Mouse (Mus musculus): ENCODE measurements at regions not wholly inside any gene's neighbourhood (a gene's known extent, or its start where the extent isn't known, plus 50 kb on each side); places are given as distances from the start of the nearest gene placed in this dataset.

- no peak for DNase-seq (ENCODE audit: low spot score in 2 of 2)
These were observed 1732.6 kb upstream of the Gm6569 start for GRCm38 (mm10) chr15:72101730-72102129.

- DNase-seq (ENCODE audit: low spot score in 2 of 2), result no peak
These were observed 1728.4 kb upstream of the Gm6569 start for GRCm38 (mm10) chr15:72105830-72106413.

- no peak for DNase-seq (ENCODE audit: low spot score in 2 of 2)
These were observed 1723.8 kb upstream of the Gm6569 start for GRCm38 (mm10) chr15:72110520-72110919.

- DNase-seq (ENCODE audit: low spot score in 2 of 2), result no peak
These were observed 1717.6 kb upstream of the Gm6569 start for GRCm38 (mm10) chr15:72116772-72117171.

GRCm38 (mm10) chr15:72134226-72134625 is 1700.1 kb upstream of the Gm6569 start:
- no peak for DNase-seq (ENCODE audit: low spot score in 2 of 2)

GRCm38 (mm10) chr15:72135992-72136617 is 1698.3 kb upstream of the Gm6569 start:
- no peak for DNase-seq (ENCODE audit: low spot score in 2 of 2)

- DNase-seq (ENCODE audit: low spot score in 2 of 2), result no peak
These were observed 1694.2 kb upstream of the Gm6569 start for GRCm38 (mm10) chr15:72140122-72140521.

- DNase-seq (ENCODE audit: low spot score in 2 of 2), result no peak
These were observed 1683.8 kb upstream of the Gm6569 start for GRCm38 (mm10) chr15:72150581-72150980.

GRCm38 (mm10) chr15:72158505-72158904 is 1675.9 kb upstream of the Gm6569 start:
- DNase-seq (ENCODE audit: low spot score in 2 of 2), result no peak

GRCm38 (mm10) chr15:72200861-72201260 is 1633.5 kb upstream of the Gm6569 start:
- DNase-seq (ENCODE audit: low spot score in 2 of 2), result peak in 1 of 2 experiments; percentile 23

- no peak for DNase-seq (ENCODE audit: low spot score in 2 of 2)
These were observed 1632.6 kb upstream of the Gm6569 start for GRCm38 (mm10) chr15:72201791-72202190.

- no peak for DNase-seq (ENCODE audit: low spot score in 2 of 2)
These were observed 1629.0 kb upstream of the Gm6569 start for GRCm38 (mm10) chr15:72205240-72205799.

- DNase-seq (ENCODE audit: low spot score in 2 of 2), result peak; percentile 91 to 93
These were observed 1628.4 kb upstream of the Gm6569 start for GRCm38 (mm10) chr15:72205950-72206349.

- DNase-seq (ENCODE audit: low spot score in 2 of 2), result no peak
These were observed 1626.8 kb upstream of the Gm6569 start for GRCm38 (mm10) chr15:72207589-72207988.

- no peak for DNase-seq (ENCODE audit: low spot score in 2 of 2)
These were observed 1626.3 kb upstream of the Gm6569 start for GRCm38 (mm10) chr15:72208076-72208475.

- no peak for DNase-seq (ENCODE audit: low spot score in 2 of 2)
These were observed 1625.4 kb upstream of the Gm6569 start for GRCm38 (mm10) chr15:72208973-72209372.

GRCm38 (mm10) chr15:72217731-72218130 is 1616.6 kb upstream of the Gm6569 start:
- no peak for DNase-seq (ENCODE audit: low spot score in 2 of 2)

- DNase-seq (ENCODE audit: low spot score in 2 of 2), result no peak
These were observed 1614.4 kb upstream of the Gm6569 start for GRCm38 (mm10) chr15:72219985-72220384.

GRCm38 (mm10) chr15:72220786-72221185 is 1613.6 kb upstream of the Gm6569 start:
- no peak for DNase-seq (ENCODE audit: low spot score in 2 of 2)

GRCm38 (mm10) chr15:72232355-72232754 is 1602.0 kb upstream of the Gm6569 start:
- no peak for DNase-seq (ENCODE audit: low spot score in 2 of 2)

GRCm38 (mm10) chr15:72264619-72265018 is 1569.7 kb upstream of the Gm6569 start:
- no peak for DNase-seq (ENCODE audit: low spot score in 2 of 2)

GRCm38 (mm10) chr15:72283846-72284245 is 1550.5 kb upstream of the Gm6569 start:
- DNase-seq (ENCODE audit: low spot score in 2 of 2), result no peak

GRCm38 (mm10) chr15:72296648-72297047 is 1537.7 kb upstream of the Gm6569 start:
- DNase-seq (ENCODE audit: low spot score in 2 of 2), result no peak
